Mouse (Mus musculus) CH12.LX (cell line): ENCODE data around the gene Ifna2.
A peak's percentile ranks its signal among the peaks of the same experiment; 100 is the strongest.

ENCODE experiments used
- CTCF ChIP-seq, 2 experiments: IDR thresholded peaks in 1 of 2; conservative IDR thresholded peaks in 1 of 2; 2 replicates each; pipeline ENCODE4 v1.5.1; 2011 to 2012; ENCODE audit warnings: low read depth in 2 of 2, low read length in 2 of 2, improper control_type of control experiment in 1 of 2, inconsistent platforms in 1 of 2, mild to moderate bottlenecking in 1 of 2, moderate library complexity in 1 of 2
- NRF1 ChIP-seq: IDR thresholded peaks from 2 replicates; pipeline ENCODE4 v1.6.1; 2014; ENCODE audit warnings: low read depth, mild to moderate bottlenecking, inconsistent platforms, low read length, improper control_type of control experiment, moderate library complexity
- POLR2A ChIP-seq: IDR thresholded peaks from 2 replicates; pipeline ENCODE4 v1.6.1; 2011; ENCODE audit warnings: low read depth, mild to moderate bottlenecking, improper control_type of control experiment, low read length
- TCF12 ChIP-seq: IDR thresholded peaks from 2 replicates; pipeline ENCODE4 v1.6.1; 2014; ENCODE audit warnings: low read depth, mild to moderate bottlenecking, inconsistent platforms, low read length, improper control_type of control experiment
- USF2 ChIP-seq: conservative IDR thresholded peaks from 2 replicates; pipeline ENCODE4 v1.6.1; 2011; ENCODE audit warnings: low read depth, low read length, improper control_type of control experiment

GRCm38 (mm10) chr4:88680362-88680761 is 3.4 kb downstream of the Ifna2 start:
- no peak for TF ChIP-seq TCF12
- no peak for TF ChIP-seq POLR2A
- peak; percentile 37 to 77; a peak in 3 of 4 replicates for TF ChIP-seq CTCF (conservative IDR thresholded peaks at IDR 0.05 in 1 of 2, IDR thresholded peaks at IDR 0.05 in 1 of 2; ENCODE audit: low read depth in 2 of 2, low read length in 2 of 2)
- no peak for TF ChIP-seq NRF1
- no peak for TF ChIP-seq USF2
